ENCODE assay signal across 14 mouse cellular contexts in the genomic region with DNA sequence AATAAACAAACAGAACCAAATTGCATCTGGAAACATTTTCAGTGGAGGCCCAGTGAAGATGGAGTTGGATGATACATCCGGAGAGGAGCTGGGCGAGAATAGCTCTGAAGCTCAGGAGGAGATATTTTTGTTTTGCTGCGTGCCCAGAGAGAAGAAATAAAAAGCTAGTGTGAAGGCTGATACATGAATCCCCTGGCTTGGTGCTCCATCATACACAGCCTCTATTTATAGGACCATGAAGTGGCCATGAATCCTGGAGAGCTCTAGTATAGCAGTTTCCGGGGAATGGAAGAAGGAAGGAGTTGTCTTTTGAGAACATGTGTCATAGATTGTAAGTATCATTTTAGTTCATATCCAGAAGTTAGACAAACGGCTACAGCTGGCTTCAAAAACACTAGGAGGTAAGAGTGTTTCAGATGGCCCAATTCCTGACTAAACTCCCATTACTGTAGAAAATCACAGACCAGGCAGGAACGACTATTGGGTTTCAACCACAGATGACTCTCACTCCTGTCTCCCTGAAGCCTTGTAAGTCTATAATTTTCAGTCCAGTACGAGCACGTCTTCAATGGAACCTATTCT.
A peak's percentile ranks its signal among the peaks of the same experiment; 100 is the strongest.
DNase-seq lines count a peak whose midpoint lies in the region; ATAC-seq and TF ChIP-seq lines count a peak whose summit lies in the region.
"Had no signal": no experiment of that assay in that cellular context is flagged by ENCODE, and none has a peak within 500 bp of the region (broad histone marks: within the 10 kb centered on the region; RNA-seq: fewer than 3 reads in every experiment).

No protein-coding gene starts in this region.

- no peak overlapping the region for H3K9ac ChIP-seq in kidney, embryonic 15.5 days
- H3K9ac ChIP-seq in heart, postnatal 0 days (replicated peaks; ENCODE audit: low read depth, low read length) = no peak overlapping the region
- H3K9ac ChIP-seq: hindbrain, embryonic 15.5 days; limb, embryonic 12.5 days; lung, embryonic 15.5 days; midbrain, embryonic 13.5 days; neural tube, embryonic 12.5 days had no signal

- in situ Hi-C loops in Patski (cut with MboI; ENCODE audit: low pct_unique_long_range_greater_than_20kb) = loop anchor here (5.0 to 10.0 kb wide), 2 partner anchors 90 to 373 kb away; no protein-coding TSS in a partner anchor

- no peak for ATAC-seq in kidney, embryonic 15.5 days (replicated peaks; ENCODE audit: low FRiP score)
- peak; percentile 0 for ATAC-seq in Patski
- no peak; the same call in 1 of the 2 replicates for ATAC-seq in heart, postnatal 0 days (ENCODE audit: insufficient read depth, low read depth)
- ATAC-seq in megakaryocyte, adult 5-6 weeks (ENCODE audit: poor library complexity, severe bottlenecking) = no peak
- ATAC-seq: midbrain, embryonic 13.5 days had no signal

- peaks cover 41% of the 10 kb centered on the region for H3K4me1 ChIP-seq in kidney, embryonic 15.5 days
- H3K4me1 ChIP-seq in heart, postnatal 0 days (ENCODE audit: control insufficient read depth, insufficient read depth) = peaks cover 23% of the 10 kb centered on the region
- H3K4me1 ChIP-seq: forebrain, embryonic 10.5 days; hindbrain, embryonic 15.5 days; midbrain, embryonic 13.5 days; neural tube, embryonic 12.5 days had no signal

- H3K4me2 ChIP-seq in kidney, embryonic 15.5 days = no peak overlapping the region
- no peak overlapping the region for H3K4me2 ChIP-seq in heart, postnatal 0 days (ENCODE audit: low read depth, low read length)
- H3K4me2 ChIP-seq: hindbrain, embryonic 15.5 days; limb, embryonic 12.5 days; lung, embryonic 15.5 days; midbrain, embryonic 13.5 days; neural tube, embryonic 12.5 days had no signal

- H3K4me3 ChIP-seq in kidney, embryonic 15.5 days (replicated peaks) = no peak overlapping the region
- H3K4me3 ChIP-seq in heart, postnatal 0 days (ENCODE audit: low read depth, low read length) = no peak overlapping the region
- H3K4me3 ChIP-seq: forebrain, embryonic 10.5 days; hindbrain, embryonic 15.5 days; limb, embryonic 12.5 days; lung, embryonic 15.5 days; midbrain, embryonic 13.5 days; neural tube, embryonic 12.5 days had no signal

- H3K36me3 ChIP-seq in kidney, embryonic 15.5 days = no peaks in the 10 kb centered on the region
- H3K36me3 ChIP-seq in heart, postnatal 0 days (replicated peaks; ENCODE audit: control insufficient read depth, insufficient read depth, low read length) = no peaks in the 10 kb centered on the region
- H3K36me3 ChIP-seq: forebrain, embryonic 10.5 days; hindbrain, embryonic 15.5 days; limb, embryonic 12.5 days; lung, embryonic 15.5 days; midbrain, embryonic 13.5 days; neural tube, embryonic 12.5 days had no signal

- H3K27ac ChIP-seq in kidney, embryonic 15.5 days = peak overlapping the region; percentile 74; the same call in 1 of the 2 replicates
- peak overlapping the region; percentile 61 for H3K27ac ChIP-seq in heart, postnatal 0 days (ENCODE audit: low read depth)
- H3K27ac ChIP-seq: forebrain, embryonic 10.5 days; hindbrain, embryonic 15.5 days; limb, embryonic 12.5 days; lung, embryonic 15.5 days; midbrain, embryonic 13.5 days; neural tube, embryonic 12.5 days had no signal

- WGBS in kidney, embryonic 15.5 days = 81% methylated on average over 8 of the region's 8 CpGs
- 55% methylated on average over 8 of the region's 8 CpGs for WGBS in heart, postnatal 0 days

- CTCF ChIA-PET in Patski (lab: Charles Lee) = interaction anchor here (0.8 to 2.3 kb wide), 4 partner anchors 27 to 190 kb away, joined by 3 to 7 read pairs (median 4); no protein-coding TSS in a partner anchor

- peak; percentile 76 for DNase-seq in gastrocnemius, adult 18-20 months (ENCODE audit: low spot score)
- no peak for DNase-seq in gastrocnemius, postnatal 10 days
- no peak for DNase-seq in kidney, adult 18-20 months
- no peak for DNase-seq in Patski (ENCODE audit: low read depth, low spot score)
- DNase-seq in heart, postnatal 0 days (ENCODE audit: low spot score) = no peak
- no peak for DNase-seq in embryo, embryonic 10 days (ENCODE audit: low spot score)

- no peak for TF ChIP-seq CTCF in Patski (IDR thresholded peaks at IDR 0.05)
- TF ChIP-seq CTCF in heart, postnatal 0 days (IDR thresholded peaks at IDR 0.05; ENCODE audit: low read depth) = no peak

- TF ChIP-seq EP300 in heart, postnatal 0 days (IDR thresholded peaks at IDR 0.05; ENCODE audit: low read depth) = no peak

- H3K27me3 ChIP-seq in kidney, embryonic 15.5 days = no peaks in the 10 kb centered on the region
- no peaks in the 10 kb centered on the region for H3K27me3 ChIP-seq in Patski
- no peaks in the 10 kb centered on the region for H3K27me3 ChIP-seq in heart, postnatal 0 days (ENCODE audit: control insufficient read depth, insufficient read depth, low read length)
- H3K27me3 ChIP-seq: hindbrain, embryonic 15.5 days; limb, embryonic 12.5 days; lung, embryonic 15.5 days; midbrain, embryonic 13.5 days; neural tube, embryonic 12.5 days had no signal

- no peaks in the 10 kb centered on the region for H3K9me3 ChIP-seq in kidney, embryonic 15.5 days (replicated peaks)
- no peaks in the 10 kb centered on the region for H3K9me3 ChIP-seq in heart, postnatal 0 days (replicated peaks; ENCODE audit: control insufficient read depth, low read length)
- H3K9me3 ChIP-seq: forebrain, embryonic 10.5 days; hindbrain, embryonic 15.5 days; lung, embryonic 15.5 days; midbrain, embryonic 13.5 days; neural tube, embryonic 12.5 days had no signal

- POLR2A ChIA-PET in Patski (lab: Charles Lee) = interaction anchor here (1.0 to 1.9 kb wide), 4 partner anchors 38 to 203 kb away, joined by 3 to 12 read pairs (median 5); no protein-coding TSS in a partner anchor
